Mouse (Mus musculus): ENCODE data around the gene Hspa14.

GRCm38 (mm10) chr2:3474861-3475283 lies 37.7 kb downstream of the Hspa14 start, which contains the start of gene Suv39h2:
- no peak for TF ChIP-seq CTCF (IDR thresholded peaks at IDR 0.05; ENCODE audit: low read depth, low read length)
- no peak for TF ChIP-seq GATA2 (IDR thresholded peaks at IDR 0.05; ENCODE audit: borderline replicate concordance, low read depth, low read length)
- TF ChIP-seq TAL1 (conservative IDR thresholded peaks at IDR 0.05; ENCODE audit: low read depth, low read length): no peak

Measured in G1E (cell line).